Mouse (Mus musculus) hindbrain, postnatal 0 days (tissue): Measurements from ENCODE around the gene Plekhh3. TPM values are rescaled to one million over a fixed set of nuclear protein-coding genes. Genes with fewer than 3 reads are reported as not detected.
A peak's percentile ranks its signal among the peaks of the same experiment; 100 is the strongest.

Source experiments
- ATAC-seq: fragments of 200-750 bp; cut with Nextera tagmentation; 2 replicates; pipeline ENCODE4 v1.8.0; 2017; ENCODE audit warnings: mild to moderate bottlenecking, moderate TSS enrichment, moderate library complexity
- DNase-seq: peaks from one replicate; pipeline ENCODE4 v3.0.0-alpha.2; 2015; ENCODE audit warnings: low spot score
- H3K27ac ChIP-seq: fragments of 300-500 bp; sonication (generic); 2 replicates; pipeline ENCODE4 v1.5.1; 2014; ENCODE audit warnings: mild to moderate bottlenecking
- H3K27me3 ChIP-seq: fragments of 300-500 bp; sonication (generic); 2 replicates; pipeline ENCODE4 v1.6.1; 2014; ENCODE audit warnings: low read length, mixed read lengths; ENCODE audit not compliant: insufficient read depth
- H3K36me3 ChIP-seq: fragments of 300-500 bp; sonication (generic); 2 replicates; pipeline ENCODE4 v1.6.1; 2014; ENCODE audit warnings: low read length, mixed read lengths; ENCODE audit not compliant: insufficient read depth
- H3K4me1 ChIP-seq: fragments of 300-500 bp; sonication (generic); 2 replicates; pipeline ENCODE4 v1.6.1; 2014; ENCODE audit warnings: antibody characterized with exemption, low read length, mixed read lengths; ENCODE audit not compliant: insufficient read depth
- H3K4me2 ChIP-seq: fragments of 300-500 bp; sonication (generic); 2 replicates; pipeline ENCODE4 v1.6.1; 2014; ENCODE audit warnings: low read depth, mild to moderate bottlenecking, low read length, moderate library complexity, mixed read lengths
- H3K4me3 ChIP-seq: fragments of 300-500 bp; sonication (generic); 2 replicates; pipeline ENCODE4 v1.5.1; 2014; ENCODE audit warnings: low read length
- H3K9ac ChIP-seq: fragments of 300-500 bp; sonication (generic); replicated peaks from 2 replicates; pipeline ENCODE4 v1.6.1; 2014; ENCODE audit warnings: mild to moderate bottlenecking, low read length, moderate library complexity, mixed read lengths
- H3K9me3 ChIP-seq: fragments of 300-500 bp; sonication (generic); 2 replicates; pipeline ENCODE4 v1.6.1; 2016; ENCODE audit warnings: low read length, mixed read lengths
- CTCF ChIP-seq: IDR thresholded peaks from 2 replicates; pipeline ENCODE4 v1.5.1; 2016; ENCODE audit warnings: antibody characterized with exemption, control low read depth, low read depth
- WGBS: fragments of 180-500 bp; shearing (Covaris S2); extraction: QIAGEN DNeasy Blood & Tissue Kit; methylation state at CpG from one replicate; pipeline ENCODE4 v1.1.7; 2014; 5-methylcytosine and 5-hydroxymethylcytosine counted together
- polyA plus RNA-seq: library from polyadenylated mRNA; unstranded; fragments of >200 nt; fragmentation: Nextera tagmentation; extraction: Ambion mirVana; gene quantifications from 2 replicates; pipeline ENCODE4 v1.2.1, GENCODE M21; 2015
- total RNA-seq: library from RNA; depleted of rRNA; stranded (reverse); fragments of >200 nt; gene quantifications from 2 replicates; pipeline ENCODE4 v1.2.3, GENCODE M21; 2014

The Plekhh3 gene
- total and polyA plus RNA-seq, 2 experiments from 2014 or later, result 8.8 to 32.3 TPM

DNA sequence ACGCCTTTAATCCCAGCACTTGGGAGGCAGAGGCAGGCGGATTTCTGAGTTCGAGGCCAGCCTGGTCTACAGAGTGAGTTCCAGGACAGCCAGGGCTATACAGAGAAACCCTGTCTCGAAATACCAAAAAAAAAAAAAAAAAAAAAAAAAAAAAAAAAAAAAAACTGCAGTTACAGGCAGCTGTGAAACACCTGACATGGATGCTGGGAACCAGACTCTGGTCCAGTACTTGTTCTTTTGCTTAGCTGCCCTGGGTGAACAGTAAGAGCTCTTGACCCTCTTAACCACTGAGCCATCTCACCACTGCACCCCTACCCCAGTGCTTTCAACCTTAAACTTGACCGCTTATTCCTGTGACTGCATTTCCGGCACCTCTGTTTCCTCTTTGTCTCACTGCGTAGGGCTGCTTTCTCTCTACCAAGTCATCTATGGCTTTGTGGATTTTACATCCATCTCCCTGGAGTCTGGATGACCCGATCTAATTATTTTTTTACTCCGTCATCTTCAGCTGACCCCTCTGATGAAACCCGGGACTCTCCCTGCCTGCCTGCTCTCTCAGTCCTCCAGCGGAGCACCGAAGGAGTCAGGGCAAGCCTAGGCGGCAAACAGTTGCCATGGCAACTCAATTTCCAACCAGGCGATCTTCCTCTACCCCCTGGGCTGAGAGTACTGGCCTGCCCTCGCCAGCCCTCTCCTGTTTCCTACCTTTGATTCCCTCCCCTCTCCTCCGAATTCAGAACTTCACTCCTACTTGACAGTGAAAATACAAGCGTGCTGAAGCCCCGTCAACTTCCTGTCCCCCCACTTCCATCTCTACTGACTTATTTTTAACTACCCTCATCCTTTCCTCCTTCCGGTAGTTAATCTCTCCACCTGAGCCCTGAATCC, 27.6 kb downstream of the Plekhh3 start:
- Histone ChIP-seq H3K4me3 (peak overlapping the region; percentile 25), H3K27me3 (no peaks in the 10 kb centered on the region), H3K4me1 (peaks cover 5% of the 10 kb centered on the region; the same call in 1 of the 2 replicates), H3K36me3 (no peaks in the 10 kb centered on the region), H3K9ac (0 out of 2 replicates have a peak overlapping the region, but pooled peaks have one; percentile 28), H3K27ac (peak overlapping the region; percentile 51; the same call in 1 of the 2 replicates), H3K4me2 (peak overlapping the region; percentile 55), H3K9me3 (no peaks in the 10 kb centered on the region)
- no peak for TF ChIP-seq CTCF
- 18% methylated on average over 18 of the region's 19 CpGs for WGBS
- ATAC-seq (peak; percentile 57; the same call in 1 of the 2 replicates), DNase-seq (peak; percentile 76)

DNA sequence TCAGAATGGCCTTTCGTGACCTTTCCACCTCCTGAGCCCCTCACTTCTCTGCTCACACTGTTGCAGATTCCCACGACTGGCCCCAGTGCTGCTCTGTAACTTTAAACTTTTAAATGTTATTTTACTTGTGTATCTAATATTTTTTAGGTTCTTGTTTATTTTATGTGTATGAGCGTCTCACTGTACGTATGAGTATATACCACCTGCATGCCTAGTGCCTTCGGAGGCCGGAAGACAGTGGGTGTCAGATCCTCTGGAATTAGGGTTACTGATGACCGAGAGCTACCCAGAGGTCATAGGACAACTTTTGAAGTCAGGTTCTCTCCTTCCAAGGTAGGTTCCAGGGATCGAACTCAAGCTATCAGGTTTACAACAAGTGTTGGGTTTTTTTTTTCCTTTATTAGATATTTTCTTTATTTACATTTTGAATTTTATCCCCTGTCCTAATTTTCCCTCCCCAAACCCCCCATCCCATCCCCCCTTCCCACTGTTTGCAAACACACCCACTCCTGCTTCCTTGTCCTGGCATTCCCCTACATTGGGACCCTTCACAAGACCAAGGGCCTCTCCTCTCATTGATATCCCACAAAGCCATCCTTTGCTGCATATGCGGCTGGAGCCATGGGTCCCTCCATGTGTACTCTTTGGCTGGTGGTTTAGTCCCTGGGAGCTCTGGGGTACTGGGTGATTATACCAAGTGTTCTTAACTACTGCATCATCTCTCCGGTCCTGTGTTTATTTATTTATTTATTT, 28.8 kb downstream of the Plekhh3 start:
- H3K4me3 ChIP-seq, result no peak overlapping the region
- H3K27me3 ChIP-seq, result no peaks in the 10 kb centered on the region
- no peaks in the 10 kb centered on the region for H3K36me3 ChIP-seq
- 88% methylated on average over 10 of the region's 10 CpGs for WGBS
- H3K9ac ChIP-seq, result no peak overlapping the region
- no peak overlapping the region for H3K4me2 ChIP-seq
- no peak for TF ChIP-seq CTCF
- no peak for DNase-seq
- no peak overlapping the region for H3K27ac ChIP-seq
- H3K9me3 ChIP-seq, result no peaks in the 10 kb centered on the region
- H3K4me1 ChIP-seq, result peaks cover 5% of the 10 kb centered on the region; the same call in 1 of the 2 replicates
- ATAC-seq, result no peak

DNA sequence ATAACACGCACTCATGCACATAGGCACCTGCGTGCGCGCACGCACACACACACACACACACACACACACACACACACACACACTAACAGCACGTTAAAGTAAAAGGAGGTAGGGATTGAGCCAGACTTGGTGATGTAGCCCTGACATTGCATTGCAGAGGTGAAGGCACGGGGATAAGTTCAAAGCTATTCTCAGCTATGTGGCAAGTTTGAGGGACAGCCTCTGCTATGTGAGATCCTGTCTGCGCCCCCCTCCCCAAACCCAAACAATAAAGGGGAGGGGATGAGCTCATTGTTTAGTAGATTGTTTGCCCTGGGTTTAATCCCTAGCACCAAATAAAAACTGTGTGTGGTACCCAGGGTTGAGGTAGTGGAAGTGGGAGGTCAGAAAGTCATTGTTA, 30.1 kb downstream of the Plekhh3 start:
- TF ChIP-seq CTCF, result no peak
- no peak overlapping the region for H3K9ac ChIP-seq
- DNase-seq, result no peak
- H3K4me3 ChIP-seq, result no peak overlapping the region
- H3K9me3 ChIP-seq, result no peaks in the 10 kb centered on the region
- H3K4me1 ChIP-seq, result peaks cover 5% of the 10 kb centered on the region; the same call in 1 of the 2 replicates
- no peak overlapping the region for H3K27ac ChIP-seq
- H3K27me3 ChIP-seq, result no peaks in the 10 kb centered on the region
- no peak overlapping the region for H3K4me2 ChIP-seq
- 81% methylated on average over 8 of the region's 8 CpGs for WGBS
- ATAC-seq, result no peak
- no peaks in the 10 kb centered on the region for H3K36me3 ChIP-seq

DNA sequence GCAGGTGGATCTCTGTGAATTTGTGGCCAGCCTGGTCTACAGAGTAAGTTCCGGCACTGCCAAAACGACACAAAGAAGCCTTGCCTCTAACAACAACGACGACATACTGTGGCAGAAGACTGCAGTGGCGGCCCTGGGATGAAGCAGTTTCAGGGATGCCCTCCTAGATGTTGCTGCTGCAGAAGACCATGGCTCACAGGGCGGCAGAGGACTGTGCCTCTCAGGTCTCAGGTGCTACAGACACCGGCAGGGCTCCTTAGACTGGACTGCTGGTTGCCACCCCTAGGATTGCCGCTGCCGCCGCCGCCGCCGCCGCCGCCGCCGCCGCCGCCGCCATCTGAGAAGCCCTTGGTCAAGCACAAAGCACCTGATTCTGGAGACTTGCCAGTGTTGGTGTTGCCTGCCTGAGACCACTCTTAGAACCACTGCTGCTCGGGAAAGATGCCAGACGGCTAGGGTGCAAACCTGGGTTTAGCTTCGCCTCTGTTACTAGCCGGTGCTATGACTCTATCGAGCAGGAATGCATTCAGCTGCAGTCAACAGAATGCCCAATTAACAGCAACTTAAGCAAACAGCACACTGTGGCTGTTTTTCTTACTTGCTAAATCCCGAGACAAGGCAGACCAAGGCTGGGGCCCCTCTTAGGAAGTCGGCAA, 30.9 kb downstream of the Plekhh3 start:
- WGBS, result 40% methylated on average over 27 of the region's 27 CpGs
- TF ChIP-seq CTCF, result no peak
- peak overlapping the region; percentile 48 for H3K4me2 ChIP-seq
- peaks cover 5% of the 10 kb centered on the region; the same call in 1 of the 2 replicates for H3K4me1 ChIP-seq
- no peaks in the 10 kb centered on the region for H3K27me3 ChIP-seq
- no peaks in the 10 kb centered on the region for H3K9me3 ChIP-seq
- ATAC-seq (no peak), DNase-seq (peak; percentile 49)
- H3K9ac ChIP-seq, result 0 out of 2 replicates have a peak overlapping the region, but pooled peaks have one; percentile 28
- no peaks in the 10 kb centered on the region for H3K36me3 ChIP-seq
- peak overlapping the region; percentile 19; the same call in 1 of the 2 replicates for H3K4me3 ChIP-seq
- peak overlapping the region; percentile 41; the same call in 1 of the 2 replicates for H3K27ac ChIP-seq

DNA sequence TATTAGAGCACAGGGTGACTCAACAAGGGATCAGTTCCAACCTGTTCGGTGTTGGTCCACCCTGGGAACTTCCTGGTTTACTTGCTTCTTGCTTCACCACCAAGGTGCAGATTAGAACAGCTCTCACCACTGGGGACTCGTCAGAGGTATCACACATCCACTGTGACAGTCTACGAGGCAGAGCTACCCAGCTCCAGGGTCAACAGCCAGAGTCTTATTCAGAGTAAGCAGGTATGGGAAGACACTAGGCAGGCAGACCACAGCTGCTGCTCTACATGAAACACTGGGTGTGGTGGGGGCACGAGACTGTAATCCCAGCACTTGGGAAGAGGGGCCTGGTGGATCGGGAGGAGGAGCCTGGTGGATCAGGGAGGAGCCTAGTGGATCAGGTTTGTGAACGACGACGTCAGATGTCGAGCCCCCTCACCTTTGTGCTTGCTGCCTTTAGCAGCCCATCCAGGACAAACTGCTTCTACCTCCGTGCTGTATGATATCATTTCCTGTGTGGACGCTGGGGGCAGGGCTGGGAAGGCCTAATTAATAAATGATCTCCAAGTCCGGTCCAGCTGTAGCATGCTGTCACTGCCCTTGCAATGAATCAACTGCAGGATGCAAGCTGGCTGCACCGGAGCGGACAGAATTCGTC, 32.5 kb downstream of the Plekhh3 start:
- Histone ChIP-seq H3K9ac (no peak overlapping the region), H3K4me1 (peaks cover 3% of the 10 kb centered on the region; the same call in 1 of the 2 replicates), H3K4me3 (0 out of 2 replicates have a peak overlapping the region, but pooled peaks have one; percentile 3), H3K4me2 (peak overlapping the region; percentile 13), H3K36me3 (no peaks in the 10 kb centered on the region), H3K27me3 (no peaks in the 10 kb centered on the region), H3K27ac (peak overlapping the region; percentile 55), H3K9me3 (no peaks in the 10 kb centered on the region)
- WGBS, result 23% methylated on average over 15 of the region's 15 CpGs
- DNase-seq, result peak; percentile 69
- ATAC-seq, result peak; percentile 80
- TF ChIP-seq CTCF, result 0 out of 2 replicates have a peak, but pooled peaks have one; percentile 2

DNA sequence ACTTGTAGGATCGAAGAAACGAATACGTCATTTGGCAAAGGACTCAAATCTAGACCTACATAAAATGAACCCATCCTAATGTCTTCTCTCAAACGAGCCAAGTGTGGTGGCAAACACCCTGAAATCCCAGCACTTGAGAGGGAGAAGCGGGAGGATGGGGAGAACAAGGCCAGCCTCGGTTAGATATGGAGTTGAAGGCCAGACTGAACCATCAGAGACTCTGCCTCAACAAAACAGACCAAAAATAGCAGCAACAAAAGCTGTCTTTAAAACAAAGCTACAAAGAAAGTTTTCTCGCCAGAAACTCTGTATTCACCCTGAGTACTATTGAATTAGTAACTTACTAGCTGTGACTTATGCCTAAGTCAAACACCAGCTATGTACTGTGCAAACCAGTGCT, 34.2 kb downstream of the Plekhh3 start:
- Histone ChIP-seq H3K9me3 (no peaks in the 10 kb centered on the region), H3K9ac (no peak overlapping the region), H3K4me2 (no peak overlapping the region), H3K27me3 (no peaks in the 10 kb centered on the region), H3K4me1 (no peaks in the 10 kb centered on the region), H3K27ac (no peak overlapping the region), H3K36me3 (no peaks in the 10 kb centered on the region), H3K4me3 (no peak overlapping the region)
- DNase-seq (no peak), ATAC-seq (no peak)
- 77% methylated on average over 7 of the region's 7 CpGs for WGBS
- no peak for TF ChIP-seq CTCF
